Mouse (Mus musculus) large intestine, adult 2 months (tissue): ENCODE measurements around the gene Slc2a2. TPM values are rescaled to one million over a fixed set of nuclear protein-coding genes. Genes with fewer than 3 reads are reported as not detected.
"Not testable (repeated sequence)": the region's sequence is repeated elsewhere in the genome, so short reads cannot be mapped to it uniquely, and the experiment has no call there.

ENCODE experiments used
- DNase-seq: peaks from one replicate; pipeline ENCODE4 v3.0.0-alpha.2; 2012; ENCODE audit warnings: low read depth, low spot score
- WGBS: fragments of 180-500 bp; shearing (Covaris S2); methylation state at CpG from one replicate; pipeline ENCODE4 v1.1.7; 2018; 5-methylcytosine and 5-hydroxymethylcytosine counted together
- polyA plus RNA-seq: library from polyadenylated mRNA; depleted of rRNA; stranded (reverse); fragments of >200 nt; gene quantifications from 2 replicates; pipeline ENCODE4 v1.2.3, GENCODE M21; 2012

The Slc2a2 gene
- polyA plus RNA-seq, 1 experiment: 2.5 TPM

DNA sequence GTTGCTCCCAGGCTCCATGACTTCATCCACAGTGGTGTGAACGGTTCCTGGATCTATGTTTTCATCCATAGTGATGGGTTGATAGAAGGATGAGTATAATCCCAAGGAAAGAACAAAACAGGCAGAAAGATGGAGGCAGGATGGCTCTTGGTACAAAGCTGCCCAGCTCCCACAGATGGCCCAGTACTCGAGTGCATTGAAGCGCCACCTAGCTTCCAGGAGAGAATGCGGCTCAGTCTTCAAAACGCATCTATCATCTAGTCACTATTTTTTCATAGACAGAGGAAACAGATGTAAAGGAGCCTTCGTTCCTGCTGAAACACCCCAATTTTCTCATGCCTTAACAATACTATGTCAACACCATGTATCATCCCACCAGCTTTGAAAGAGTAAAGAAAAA lies 25.8 kb downstream of the Slc2a2 start:
- no peak for DNase-seq
- 78% methylated on average over 6 of the region's 6 CpGs for WGBS

DNA sequence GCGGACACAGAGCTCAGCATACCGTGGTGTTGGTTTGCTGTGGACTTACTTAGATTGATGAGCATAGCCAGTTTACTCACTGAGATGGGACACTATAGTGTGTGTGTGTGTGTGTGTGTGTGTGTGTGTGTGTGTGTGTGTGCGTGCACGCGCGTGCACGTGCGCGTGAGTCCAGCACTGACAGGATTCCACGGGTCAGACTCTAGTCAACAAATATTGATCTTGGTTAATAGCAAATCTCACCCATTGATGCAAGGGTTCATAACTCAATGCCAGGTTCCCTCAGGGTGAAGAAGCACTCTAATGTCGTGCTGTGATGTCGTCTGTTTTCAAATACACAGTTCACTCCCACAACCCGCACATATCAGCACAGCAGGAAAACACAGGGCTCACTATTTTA lies 27.5 kb downstream of the Slc2a2 start:
- DNase-seq: no peak
- 56% methylated on average over 13 of the region's 13 CpGs for WGBS

DNA sequence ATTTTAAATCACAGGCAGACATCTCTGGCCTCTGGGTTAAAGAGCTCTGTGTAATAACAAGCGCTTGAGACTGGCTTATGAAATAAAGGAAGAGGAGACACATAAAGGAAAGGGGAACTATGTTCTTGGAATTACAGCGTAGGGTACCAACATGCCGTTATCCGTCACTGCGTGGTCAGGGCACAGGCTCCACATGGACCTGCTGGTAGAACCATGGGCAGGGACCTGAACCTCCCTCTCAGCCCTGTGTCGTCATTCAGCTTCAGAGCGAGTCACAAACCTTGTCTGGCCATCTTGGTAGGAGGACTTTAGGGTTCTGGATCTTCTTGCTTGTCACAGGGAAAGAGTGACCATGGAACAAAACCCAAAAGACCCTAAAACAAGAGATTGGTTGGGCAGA lies 28.7 kb downstream of the Slc2a2 start:
- WGBS: 94% methylated on average over 7 of the region's 7 CpGs
- DNase-seq: no peak

DNA sequence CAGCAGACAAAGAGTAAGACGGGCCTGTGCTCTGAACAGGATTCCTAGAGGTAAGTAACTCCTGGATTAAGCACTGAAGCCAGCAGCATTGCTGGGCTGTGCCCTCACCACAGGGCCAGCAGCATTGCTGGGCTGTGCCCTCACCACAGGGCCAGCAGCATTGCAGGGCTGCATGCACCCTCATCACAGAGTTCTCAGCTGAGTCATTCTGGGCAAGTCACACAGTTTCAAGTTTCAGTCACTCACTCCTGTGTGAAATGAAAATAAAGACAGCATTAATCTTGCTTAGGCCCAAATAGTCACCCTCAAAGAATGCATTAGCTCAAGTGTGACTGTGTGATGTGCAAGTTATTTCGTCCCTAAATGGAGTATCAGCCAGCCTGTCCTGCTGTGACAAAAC lies 37.0 kb downstream of the Slc2a2 start:
- WGBS: 82% methylated on average over 2 of the region's 2 CpGs
- no peak for DNase-seq

DNA sequence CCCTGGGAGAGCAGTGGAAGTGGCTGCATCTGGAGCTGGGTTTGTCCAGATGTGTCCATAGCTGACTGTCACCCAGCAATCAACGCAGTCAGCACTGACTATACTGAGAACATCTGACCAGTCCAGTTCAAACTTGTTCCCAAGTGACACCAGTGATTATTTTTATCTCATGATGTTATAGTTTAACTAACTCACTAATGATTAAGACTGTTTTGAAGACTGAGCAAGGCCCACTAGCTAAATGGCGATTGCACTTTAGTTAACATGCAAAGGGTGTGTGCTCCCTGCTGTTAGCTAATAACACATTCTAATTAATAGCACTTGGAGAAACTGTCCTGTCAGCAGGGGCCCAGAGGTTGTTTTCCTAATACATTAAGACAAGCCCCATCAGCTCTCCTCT lies 39.3 kb downstream of the Slc2a2 start:
- WGBS: 49% methylated on average over 2 of the region's 2 CpGs
- no peak for DNase-seq

DNA sequence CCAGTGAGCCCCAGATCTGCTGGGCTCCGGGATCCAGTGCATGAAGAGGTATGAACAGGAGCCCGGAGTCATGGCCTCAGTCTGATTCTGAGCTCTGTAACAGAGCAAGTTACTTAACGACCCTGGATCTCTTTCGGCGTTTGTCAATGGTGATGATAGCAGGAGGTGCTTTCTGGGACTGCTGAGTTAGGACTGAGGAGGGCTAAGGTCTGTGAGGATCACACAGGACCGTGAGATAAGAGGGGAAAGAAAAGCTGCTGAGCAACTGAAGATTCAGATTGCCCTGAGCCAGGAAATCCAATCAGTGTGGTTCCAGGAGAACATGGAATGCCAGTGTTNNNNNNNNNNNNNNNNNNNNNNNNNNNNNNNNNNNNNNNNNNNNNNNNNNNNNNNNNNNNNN lies 42.6 kb downstream of the Slc2a2 start:
- DNase-seq: no peak
- 47% methylated on average over 6 of the region's 6 CpGs for WGBS

DNA sequence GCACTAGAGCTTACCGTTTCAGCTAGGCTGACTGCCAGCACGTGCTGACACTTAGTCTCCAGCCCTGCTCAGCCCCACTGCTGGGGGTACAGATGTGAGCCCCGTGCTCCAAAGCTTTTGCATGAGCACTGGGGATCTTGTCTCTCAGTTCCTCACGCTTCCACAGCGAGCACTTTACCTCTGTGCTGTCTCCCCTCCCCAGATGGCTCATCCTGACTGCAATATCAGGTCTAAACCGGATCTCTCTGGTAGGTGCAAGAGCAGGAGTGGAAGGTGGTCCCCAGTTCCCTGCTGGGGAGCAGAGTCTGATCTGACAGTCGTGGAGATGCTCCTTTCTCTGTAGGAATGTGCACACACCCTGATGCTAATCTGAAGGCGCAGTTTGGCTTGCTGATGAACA lies 45.5 kb downstream of the Slc2a2 start:
- 57% methylated on average over 8 of the region's 8 CpGs for WGBS

DNA sequence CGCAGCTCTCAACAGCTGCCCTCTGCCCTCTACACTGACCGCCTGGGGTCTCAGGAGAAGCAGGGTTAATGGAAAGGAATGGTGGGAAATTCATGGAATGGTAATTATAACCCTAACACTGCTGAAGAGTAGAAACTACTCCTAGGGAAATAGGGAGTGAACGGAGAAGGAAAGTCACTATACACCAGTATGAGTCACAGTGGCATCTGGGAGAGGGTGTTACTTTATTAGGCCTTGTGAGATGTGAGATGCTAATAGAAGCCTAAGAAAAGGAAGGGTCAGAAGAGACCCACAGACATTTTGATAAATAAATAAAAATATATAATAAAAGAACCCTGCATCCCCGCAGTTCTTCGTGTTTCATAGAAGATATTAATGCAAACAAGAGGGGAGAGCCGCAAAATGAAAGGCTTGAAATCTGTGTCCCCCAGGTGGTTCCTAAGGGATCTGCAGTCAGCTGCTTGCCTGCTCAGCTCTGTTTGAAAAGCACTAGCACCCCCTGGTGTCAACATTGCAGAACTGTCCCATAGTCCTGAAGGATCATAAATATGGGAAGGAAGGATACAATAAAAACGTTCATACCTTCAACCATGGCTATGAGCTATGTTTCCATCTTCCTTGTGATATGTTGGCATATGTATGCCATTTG lies 48.3 kb downstream of the Slc2a2 start:
- DNase-seq: peak; percentile 62
- 26% methylated on average over 7 of the region's 7 CpGs for WGBS

More for the DNA sequence above, 45.5 kb downstream of the Slc2a2 start:
- no peak for DNase-seq

DNA sequence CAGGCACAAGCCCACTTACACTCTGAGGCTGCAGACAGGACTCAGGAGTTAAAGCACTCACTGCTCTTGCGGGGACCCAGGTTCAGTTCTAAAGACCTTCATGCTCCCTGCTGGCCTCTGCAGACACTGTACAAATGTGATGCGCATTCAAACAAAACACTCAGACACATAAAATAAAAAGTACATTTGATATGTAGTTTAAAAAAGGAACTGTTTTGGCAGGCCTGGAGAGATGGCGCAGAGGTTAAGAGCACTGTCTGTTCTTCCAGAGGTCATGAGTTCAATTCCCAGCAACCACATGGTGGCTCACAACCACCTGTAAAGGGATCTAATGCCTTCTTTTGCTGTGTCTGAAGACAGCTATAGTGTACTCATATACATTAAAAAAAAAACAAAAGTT lies 50.4 kb downstream of the Slc2a2 start:
- WGBS: 88% methylated on average over 3 of the region's 3 CpGs
- DNase-seq: no peak

DNA sequence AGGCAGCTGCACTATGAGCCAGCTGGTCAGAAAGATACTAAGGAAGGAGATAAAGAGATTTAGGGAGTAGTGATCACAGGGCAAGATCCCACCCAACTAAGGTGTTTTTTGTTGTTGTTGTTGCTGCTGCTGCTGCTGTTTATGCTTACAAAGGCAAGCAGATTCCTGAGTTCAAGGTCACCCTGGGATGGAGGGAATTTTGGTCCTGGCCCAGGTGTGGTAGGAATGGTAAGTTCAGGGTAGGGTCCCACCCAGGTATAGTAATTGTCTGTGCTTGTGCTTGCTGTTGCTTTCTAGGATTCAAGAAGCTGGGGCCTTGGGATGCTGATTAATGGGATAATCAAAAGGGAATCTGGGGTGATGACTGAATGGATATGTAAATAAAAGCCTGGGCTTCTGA lies 51.3 kb downstream of the Slc2a2 start:
- no peak for DNase-seq

DNA sequence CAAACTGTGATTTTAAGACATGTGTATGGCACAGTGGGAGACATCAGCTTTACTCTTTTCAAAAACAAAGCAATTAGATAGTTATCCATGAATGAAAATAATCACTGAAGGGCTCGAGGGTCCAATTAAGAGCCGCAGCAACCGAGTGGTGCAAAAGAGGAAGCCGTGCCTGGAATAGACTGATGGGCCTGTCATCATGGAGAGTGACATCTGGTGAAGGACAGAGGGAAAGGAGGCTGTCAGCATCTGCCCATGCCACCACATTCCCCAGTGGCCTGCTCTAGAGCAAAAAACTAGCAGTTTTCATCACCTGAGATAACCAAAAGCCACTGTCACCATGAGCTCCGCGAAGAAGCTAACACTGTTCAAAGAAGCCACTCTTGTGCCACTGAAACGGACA lies 57.8 kb downstream of the Slc2a2 start:
- DNase-seq: no peak
- WGBS: 83% methylated on average over 7 of the region's 7 CpGs

DNA sequence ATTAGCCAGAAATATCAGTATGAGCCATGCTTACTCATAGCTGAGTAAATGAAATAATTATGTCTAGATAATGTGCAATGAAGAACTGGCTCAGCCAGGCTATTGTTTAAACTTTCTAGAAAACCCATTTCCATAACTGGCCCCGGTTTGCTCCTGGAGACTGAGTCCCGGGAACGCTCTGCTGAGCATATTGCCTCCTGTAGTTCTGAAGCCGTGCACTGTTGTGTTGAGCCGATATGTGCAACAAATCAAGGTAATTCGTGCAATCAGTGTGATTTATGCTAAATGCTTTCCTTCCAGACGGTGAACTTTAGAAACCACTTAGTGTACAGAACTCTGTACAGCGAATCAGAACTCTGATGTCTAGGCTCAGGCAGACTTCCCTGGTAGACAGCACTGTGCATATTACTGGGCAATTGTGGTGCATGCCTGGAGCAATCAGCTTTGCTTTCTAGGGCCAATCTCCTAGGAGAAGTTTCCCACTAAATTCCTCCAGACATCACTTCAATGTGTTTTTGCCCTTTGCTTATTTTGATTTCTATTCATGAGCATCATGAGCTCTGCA lies 63.6 kb downstream of the Slc2a2 start:
- WGBS: 79% methylated on average over 8 of the region's 8 CpGs
- no peak for DNase-seq

DNA sequence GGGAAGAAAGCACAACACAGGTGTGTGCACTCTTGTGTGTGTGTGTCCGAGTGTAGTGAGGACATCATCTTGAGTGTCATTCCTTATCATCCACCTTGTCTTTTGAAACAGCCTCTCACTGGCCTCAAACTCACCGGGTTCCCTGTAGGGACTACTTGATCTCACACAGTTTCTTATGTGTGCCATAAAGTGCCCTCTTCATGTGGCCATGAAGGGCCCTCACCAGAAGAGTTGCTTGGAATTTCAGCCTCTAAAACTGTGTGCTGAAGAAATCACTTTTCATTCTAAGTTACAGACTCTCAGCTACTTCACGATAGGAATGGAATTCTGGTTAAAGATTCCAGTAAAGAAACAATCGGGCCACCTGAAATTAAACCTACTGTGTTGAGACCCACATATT lies 69.2 kb downstream of the Slc2a2 start:
- WGBS: 87% methylated on average over 4 of the region's 4 CpGs
- DNase-seq: no peak

DNA sequence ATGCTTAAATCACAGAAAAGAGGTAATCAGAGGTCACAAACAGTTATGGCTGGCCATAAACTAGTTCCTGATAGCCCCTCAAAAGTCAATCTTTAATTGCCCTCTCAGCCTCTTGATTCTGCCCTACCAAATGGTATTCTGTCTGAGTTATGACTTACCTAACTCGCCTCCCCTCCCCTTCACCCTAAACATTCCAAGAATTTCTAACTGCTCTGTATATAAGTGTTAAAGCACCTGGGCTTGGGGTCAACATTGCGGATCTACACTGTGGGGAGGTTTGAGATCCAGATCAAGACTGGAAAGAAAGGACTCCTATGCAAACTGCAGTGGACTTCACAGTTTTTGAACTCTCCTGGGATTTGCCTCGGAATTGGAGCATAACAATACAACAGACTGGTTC lies 70.5 kb downstream of the Slc2a2 start:
- WGBS: 56% methylated on average over 3 of the region's 3 CpGs
- no peak for DNase-seq

DNA sequence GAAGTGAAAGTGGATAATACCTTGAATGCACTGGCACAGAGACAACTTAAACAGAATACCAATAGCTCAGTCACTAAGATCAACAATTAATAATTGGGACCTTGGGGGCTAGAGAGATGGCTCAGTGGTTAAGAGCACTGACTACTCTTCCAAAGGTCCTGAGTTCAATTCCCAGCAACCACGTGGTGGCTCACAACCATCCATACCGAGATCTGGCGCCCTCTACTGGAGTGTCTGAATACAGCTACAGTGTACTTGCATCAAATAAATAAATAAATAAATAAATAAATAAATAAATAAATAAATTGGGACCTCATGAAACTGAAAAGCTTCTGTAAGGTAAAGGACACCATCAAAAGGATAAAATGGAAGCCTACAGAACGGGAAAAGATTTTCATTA lies 75.2 kb downstream of the Slc2a2 start:
- not testable (repeated sequence) for DNase-seq
- WGBS: 66% methylated on average over 4 of the region's 4 CpGs

DNA sequence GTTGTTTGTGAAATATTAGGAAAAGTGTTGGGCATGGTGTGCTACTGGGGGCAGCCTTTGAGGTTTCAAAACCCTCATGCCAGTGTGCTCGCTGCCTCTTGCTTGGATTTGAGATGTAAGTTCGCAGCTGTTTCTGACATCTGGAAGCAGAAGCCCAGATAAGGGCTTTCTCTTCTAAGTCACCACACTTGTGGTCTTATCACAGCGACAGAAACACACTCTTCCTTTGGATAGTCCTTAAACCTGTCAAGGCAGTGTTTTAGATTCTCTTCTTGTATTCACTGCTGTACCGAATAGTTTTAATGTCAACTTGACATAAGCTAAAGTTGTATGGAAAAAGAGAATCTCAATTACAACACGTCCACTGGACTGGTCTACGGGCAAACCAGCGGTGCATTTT lies 77.7 kb downstream of the Slc2a2 start:
- WGBS: 90% methylated on average over 7 of the region's 7 CpGs
- DNase-seq: no peak

DNA sequence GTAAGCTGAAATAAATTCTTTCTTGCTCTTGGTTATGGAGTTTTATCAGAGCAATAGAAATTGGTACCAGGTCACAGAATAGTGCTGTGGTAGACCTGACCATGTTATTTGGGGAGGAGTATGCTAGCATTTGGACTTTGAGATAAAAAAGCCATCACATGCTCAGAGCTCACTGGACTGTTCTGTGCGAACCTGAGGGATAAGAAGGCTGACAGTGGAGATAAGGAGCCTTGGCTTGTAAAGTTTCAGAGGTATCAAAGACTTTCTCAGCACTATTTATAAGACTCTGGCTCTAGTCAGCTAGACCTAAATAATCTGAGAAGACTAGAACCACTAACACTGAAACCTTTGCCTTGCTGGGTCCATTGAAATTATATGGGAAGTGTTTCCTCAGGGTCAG lies 78.3 kb downstream of the Slc2a2 start:
- DNase-seq: no peak
- 61% methylated on average over 1 of the region's 1 CpGs for whole genome bisulfite sequencing

DNA sequence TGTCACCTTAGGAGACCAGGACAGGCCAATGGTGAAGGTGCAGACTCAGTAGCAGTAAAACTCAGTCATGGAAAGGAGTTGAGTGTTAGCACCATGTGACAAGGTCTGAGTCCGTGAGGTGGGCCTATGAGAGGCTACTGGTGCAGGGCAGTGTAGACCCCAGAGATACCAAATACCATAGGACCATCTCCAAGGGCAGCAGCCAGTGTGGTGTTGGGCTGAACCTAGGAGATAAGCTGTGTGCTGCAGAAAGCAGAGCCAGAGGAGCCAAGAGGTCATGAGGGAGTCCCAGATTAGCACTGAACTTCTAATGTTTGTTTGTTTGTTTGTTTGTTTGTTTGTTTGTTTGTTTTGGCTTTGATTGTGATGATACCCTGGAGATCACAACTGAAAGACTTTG lies 78.8 kb downstream of the Slc2a2 start:
- 83% methylated on average over 1 of the region's 1 CpGs for WGBS
- no peak for DNase-seq

DNA sequence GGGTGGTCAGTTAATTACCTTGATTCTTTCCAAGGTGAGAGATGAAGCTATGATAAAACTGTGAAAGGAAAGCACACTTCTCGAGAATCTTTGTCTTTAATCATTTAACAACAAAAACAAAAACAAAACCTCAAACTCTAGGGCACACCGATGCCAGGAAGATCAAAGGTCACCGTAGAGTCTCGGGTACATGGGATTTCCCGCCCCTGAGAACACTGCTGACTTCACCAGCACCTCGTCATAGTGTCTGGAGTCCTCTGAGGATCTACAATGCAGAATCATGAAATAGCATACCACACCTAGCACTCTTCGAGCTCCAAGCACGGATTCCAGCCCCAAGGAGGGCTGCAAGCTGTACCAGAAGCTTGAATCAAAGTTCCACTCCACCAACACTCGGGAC lies 82.8 kb downstream of the Slc2a2 start:
- 68% methylated on average over 9 of the region's 9 CpGs for WGBS
- no peak for DNase-seq
